Mouse (Mus musculus): Measurements from ENCODE around the gene Spef1. TPM values are rescaled to one million over a fixed set of nuclear protein-coding genes. Genes with fewer than 3 reads are reported as not detected.

Gene Spef1
- total and polyA plus RNA-seq, 2 experiments from 2014 or later, result 10.2 to 19.3 TPM

DNA sequence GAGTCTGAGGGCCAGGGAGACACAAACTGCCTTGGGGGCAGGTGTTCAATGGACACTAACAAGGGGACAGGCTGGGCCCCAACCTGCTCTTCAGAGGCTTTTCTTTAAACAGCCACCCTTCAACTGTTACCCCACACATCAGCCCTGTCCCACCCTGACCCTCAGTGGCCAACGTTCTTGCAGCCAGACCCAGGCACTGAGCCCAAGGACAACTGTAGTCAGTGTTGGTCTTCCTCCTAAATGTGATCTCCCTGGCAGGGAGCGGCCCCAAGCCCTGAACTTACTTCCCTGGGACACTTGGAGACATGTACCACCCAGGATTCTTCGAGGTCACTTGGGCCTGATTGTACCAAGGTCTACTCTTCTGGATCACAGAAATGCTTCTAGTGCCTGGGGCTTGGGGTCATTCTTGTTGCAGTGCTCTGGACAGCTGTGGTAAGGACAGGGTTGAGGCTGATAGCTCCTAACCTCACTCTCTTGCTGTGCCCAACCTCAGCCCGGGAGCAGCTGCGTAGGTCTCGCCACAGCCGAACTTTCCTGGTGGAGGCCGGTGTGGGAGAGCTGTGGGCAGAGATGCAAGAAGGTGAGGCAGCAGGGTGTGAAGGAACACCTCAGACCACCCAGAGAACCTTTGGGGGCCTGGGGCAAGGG lies 45.6 kb downstream of the Spef1 start:
- Histone ChIP-seq H3K4me3 (ENCODE audit: low read depth, low read length) (no peak overlapping the region), H3K36me3 (ENCODE audit: insufficient read depth, low read length) (peaks cover 20% of the 10 kb centered on the region), H3K9ac (replicated peaks; ENCODE audit: low read length, poor library complexity, severe bottlenecking) (no peak overlapping the region), H3K4me1 (ENCODE audit: insufficient read depth, low read length) (no peaks in the 10 kb centered on the region), H3K4me2 (ENCODE audit: low read depth, low read length, poor library complexity, severe bottlenecking) (no peak overlapping the region), H3K27ac (ENCODE audit: low read depth, low read length) (no peak overlapping the region), H3K9me3 (ENCODE audit: low read length) (no peaks in the 10 kb centered on the region), H3K27me3 (ENCODE audit: insufficient read depth, low read length) (no peaks in the 10 kb centered on the region)
- WGBS, result 97% methylated on average over 8 of the region's 8 CpGs
- no peak for TF ChIP-seq CTCF (IDR thresholded peaks at IDR 0.05)
- DNase-seq (ENCODE audit: low spot score) (no peak), ATAC-seq (ENCODE audit: low FRiP score) (no peak)

DNA sequence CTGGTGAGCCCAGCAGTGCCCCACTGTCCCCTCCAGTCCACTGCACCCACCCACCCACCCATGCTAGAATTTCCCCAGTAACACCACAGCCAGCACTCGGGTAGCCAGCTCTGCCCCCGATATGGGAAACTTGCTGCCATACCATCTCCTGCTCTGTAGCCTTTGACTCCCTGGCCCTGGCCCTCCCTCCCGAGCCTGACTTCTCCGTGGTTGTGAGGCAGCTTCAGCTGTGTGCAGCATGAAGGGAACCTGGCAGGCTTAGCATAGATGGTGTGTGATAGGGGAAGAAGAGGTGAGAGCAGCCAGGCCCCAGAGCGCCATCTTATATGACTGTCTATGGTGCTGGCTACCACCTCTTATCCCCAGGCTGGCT lies 46.6 kb downstream of the Spef1 start:
- Histone ChIP-seq H3K4me1 (ENCODE audit: insufficient read depth, low read length) (no peaks in the 10 kb centered on the region), H3K27ac (ENCODE audit: low read depth, low read length) (no peak overlapping the region), H3K4me3 (ENCODE audit: low read depth, low read length) (no peak overlapping the region), H3K36me3 (ENCODE audit: insufficient read depth, low read length) (peaks cover 11% of the 10 kb centered on the region), H3K27me3 (ENCODE audit: insufficient read depth, low read length) (no peaks in the 10 kb centered on the region), H3K9me3 (ENCODE audit: low read length) (no peaks in the 10 kb centered on the region), H3K9ac (replicated peaks; ENCODE audit: low read length, poor library complexity, severe bottlenecking) (no peak overlapping the region), H3K4me2 (ENCODE audit: low read depth, low read length, poor library complexity, severe bottlenecking) (no peak overlapping the region)
- DNase-seq (ENCODE audit: low spot score) (no peak), ATAC-seq (ENCODE audit: low FRiP score) (no peak)
- WGBS, result 73% methylated on average over 5 of the region's 5 CpGs
- no peak for TF ChIP-seq CTCF (IDR thresholded peaks at IDR 0.05)

DNA sequence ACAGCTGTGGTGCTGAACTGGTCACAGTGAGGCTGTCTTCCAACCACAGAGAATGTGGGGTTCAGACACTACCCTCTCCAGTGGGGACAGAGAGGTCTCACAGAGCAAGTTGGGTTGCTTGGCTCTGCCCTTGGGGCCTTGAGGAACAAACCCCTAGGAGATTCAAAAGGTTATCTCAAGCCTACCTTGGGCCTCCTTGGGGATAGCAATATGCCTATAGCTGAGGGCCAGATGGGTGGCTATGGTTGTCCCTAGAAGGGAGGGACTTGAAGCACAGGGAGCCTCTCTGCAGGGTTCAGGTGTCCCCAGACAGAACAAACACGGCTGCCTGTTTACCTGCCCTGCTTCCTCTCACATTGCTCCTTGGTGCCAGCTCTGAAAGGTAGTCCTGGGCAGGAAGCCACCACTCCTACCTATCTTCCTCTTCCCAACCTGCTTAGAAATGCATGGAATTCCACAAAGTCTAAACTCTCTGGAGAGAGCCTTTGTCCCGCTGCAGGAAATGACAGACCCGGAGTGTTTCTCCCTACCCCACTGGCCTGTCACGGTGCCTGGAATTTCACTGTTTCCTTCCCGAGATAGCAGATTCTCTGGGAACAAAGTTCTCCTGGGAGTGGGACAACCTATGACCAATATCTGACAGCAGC lies 47.1 kb downstream of the Spef1 start:
- Histone ChIP-seq H3K36me3 (ENCODE audit: insufficient read depth, low read length) (peaks cover 6% of the 10 kb centered on the region), H3K27ac (ENCODE audit: low read depth, low read length) (no peak overlapping the region), H3K9ac (replicated peaks; ENCODE audit: low read length, poor library complexity, severe bottlenecking) (no peak overlapping the region), H3K4me3 (ENCODE audit: low read depth, low read length) (no peak overlapping the region), H3K27me3 (ENCODE audit: insufficient read depth, low read length) (no peaks in the 10 kb centered on the region), H3K4me1 (ENCODE audit: insufficient read depth, low read length) (no peaks in the 10 kb centered on the region), H3K4me2 (ENCODE audit: low read depth, low read length, poor library complexity, severe bottlenecking) (no peak overlapping the region), H3K9me3 (ENCODE audit: low read length) (no peaks in the 10 kb centered on the region)
- TF ChIP-seq CTCF (IDR thresholded peaks at IDR 0.05), result no peak
- WGBS, result 71% methylated on average over 5 of the region's 5 CpGs
- no peak for ATAC-seq (ENCODE audit: low FRiP score)
- no peak for DNase-seq (ENCODE audit: low spot score)

DNA sequence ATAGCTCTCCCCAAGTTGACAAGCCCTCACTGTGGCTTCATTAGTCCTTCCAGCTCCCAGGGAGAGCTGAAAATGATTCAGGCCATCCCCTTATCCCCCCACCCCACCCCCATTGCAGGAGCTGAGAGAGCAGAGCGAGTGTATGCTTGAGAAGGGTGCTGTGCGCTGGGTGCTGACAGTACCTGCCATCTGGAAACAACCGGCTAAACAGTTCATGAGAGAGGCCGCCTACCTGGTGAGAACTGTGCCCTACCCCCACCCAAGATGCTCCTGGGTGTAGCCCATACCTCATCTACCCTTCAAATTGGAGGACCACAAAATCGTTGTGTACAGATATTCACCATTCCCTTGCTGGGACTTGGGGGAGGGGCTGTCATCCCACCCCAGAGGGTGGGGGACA lies 47.8 kb downstream of the Spef1 start:
- ATAC-seq (ENCODE audit: low FRiP score), result no peak
- no peak overlapping the region for H3K9ac ChIP-seq (replicated peaks; ENCODE audit: low read length, poor library complexity, severe bottlenecking)
- no peak overlapping the region for H3K4me2 ChIP-seq (ENCODE audit: low read depth, low read length, poor library complexity, severe bottlenecking)
- 97% methylated on average over 5 of the region's 5 CpGs for WGBS
- no peak for TF ChIP-seq CTCF (IDR thresholded peaks at IDR 0.05)
- no peaks in the 10 kb centered on the region for H3K4me1 ChIP-seq (ENCODE audit: insufficient read depth, low read length)
- no peak for DNase-seq (ENCODE audit: low spot score)
- H3K9me3 ChIP-seq (ENCODE audit: low read length), result no peaks in the 10 kb centered on the region
- no peaks in the 10 kb centered on the region for H3K27me3 ChIP-seq (ENCODE audit: insufficient read depth, low read length)
- no peaks in the 10 kb centered on the region for H3K36me3 ChIP-seq (ENCODE audit: insufficient read depth, low read length)
- no peak overlapping the region for H3K4me3 ChIP-seq (ENCODE audit: low read depth, low read length)
- H3K27ac ChIP-seq (ENCODE audit: low read depth, low read length), result no peak overlapping the region

DNA sequence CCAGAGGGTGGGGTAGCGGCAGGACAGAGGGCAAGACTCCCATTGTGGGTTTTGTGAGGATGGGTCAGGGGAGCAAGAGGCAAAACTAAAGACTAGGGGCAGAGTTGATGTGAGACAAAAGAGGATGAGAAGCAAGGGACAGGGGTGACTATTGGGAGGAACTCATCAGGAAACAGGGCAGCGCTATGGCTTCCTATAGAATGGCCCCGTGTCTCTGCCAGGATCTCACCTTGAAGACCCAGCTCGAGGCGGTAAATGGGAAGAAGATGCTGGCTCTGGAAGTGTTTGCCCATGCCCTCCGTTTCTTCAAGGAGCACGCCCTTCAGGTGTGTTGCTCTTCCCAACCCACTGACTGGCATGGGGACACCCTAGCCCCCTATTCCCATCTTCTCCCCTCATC lies 48.3 kb downstream of the Spef1 start:
- H3K27ac ChIP-seq (ENCODE audit: low read depth, low read length), result no peak overlapping the region
- no peak for DNase-seq (ENCODE audit: low spot score)
- no peak overlapping the region for H3K4me2 ChIP-seq (ENCODE audit: low read depth, low read length, poor library complexity, severe bottlenecking)
- no peaks in the 10 kb centered on the region for H3K9me3 ChIP-seq (ENCODE audit: low read length)
- no peak for TF ChIP-seq CTCF (IDR thresholded peaks at IDR 0.05)
- H3K27me3 ChIP-seq (ENCODE audit: insufficient read depth, low read length), result no peaks in the 10 kb centered on the region
- 87% methylated on average over 7 of the region's 7 CpGs for WGBS
- H3K4me1 ChIP-seq (ENCODE audit: insufficient read depth, low read length), result no peaks in the 10 kb centered on the region
- H3K4me3 ChIP-seq (ENCODE audit: low read depth, low read length), result no peak overlapping the region
- no peak for ATAC-seq (ENCODE audit: low FRiP score)
- no peaks in the 10 kb centered on the region for H3K36me3 ChIP-seq (ENCODE audit: insufficient read depth, low read length)
- H3K9ac ChIP-seq (replicated peaks; ENCODE audit: low read length, poor library complexity, severe bottlenecking), result no peak overlapping the region

DNA sequence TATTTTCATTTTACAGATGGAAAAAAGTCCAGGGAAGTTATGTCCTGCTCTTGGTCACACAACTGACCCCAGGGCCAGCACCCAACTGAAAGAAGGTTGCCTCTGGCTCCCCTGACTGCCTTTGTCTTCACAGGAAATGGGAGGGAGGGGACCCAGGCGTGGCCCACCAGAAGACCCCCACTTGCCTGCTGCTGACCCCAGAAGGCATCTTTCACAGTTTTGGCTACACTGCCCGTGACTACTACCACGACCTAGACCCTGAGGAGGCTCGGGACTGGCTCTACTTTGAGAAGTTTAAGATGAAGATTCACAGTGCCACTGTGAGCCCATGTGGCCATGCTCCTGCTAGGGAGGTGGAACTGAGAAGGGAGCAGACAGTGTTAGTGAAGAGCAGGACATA lies 48.8 kb downstream of the Spef1 start:
- Histone ChIP-seq H3K4me2 (ENCODE audit: low read depth, low read length, poor library complexity, severe bottlenecking) (no peak overlapping the region), H3K27me3 (ENCODE audit: insufficient read depth, low read length) (no peaks in the 10 kb centered on the region), H3K36me3 (ENCODE audit: insufficient read depth, low read length) (no peaks in the 10 kb centered on the region), H3K4me1 (ENCODE audit: insufficient read depth, low read length) (no peaks in the 10 kb centered on the region), H3K9ac (replicated peaks; ENCODE audit: low read length, poor library complexity, severe bottlenecking) (no peak overlapping the region), H3K27ac (ENCODE audit: low read depth, low read length) (no peak overlapping the region), H3K9me3 (ENCODE audit: low read length) (no peaks in the 10 kb centered on the region), H3K4me3 (ENCODE audit: low read depth, low read length) (no peak overlapping the region)
- TF ChIP-seq CTCF (IDR thresholded peaks at IDR 0.05), result no peak
- no peak for DNase-seq (ENCODE audit: low spot score)
- WGBS, result 93% methylated on average over 4 of the region's 4 CpGs
- no peak for ATAC-seq (ENCODE audit: low FRiP score)
